Mouse (Mus musculus) CH12.LX (cell line): Measurements from ENCODE around the gene Cand1. TPM values are rescaled to one million over a fixed set of nuclear protein-coding genes. Genes with fewer than 3 reads are reported as not detected.

Source experiments
- DNase-seq: peaks from one replicate; pipeline ENCODE4 v3.0.0-alpha.2; 2013; ENCODE audit errors: extremely low read depth
- H3K27ac ChIP-seq: 2 replicates; pipeline ENCODE4 v1.5.1; 2012; ENCODE audit warnings: low read depth, mild to moderate bottlenecking, control low read depth, moderate library complexity; ENCODE audit not compliant: insufficient read depth
- H3K27me3 ChIP-seq: replicated peaks from 2 replicates; pipeline ENCODE3; 2012; ENCODE audit warnings: inconsistent platforms
- H3K36me3 ChIP-seq, 2 experiments: replicated peaks in 1 of 2; 2 replicates each; pipeline versions ENCODE3 to v1.6.1; 2012; ENCODE audit warnings: inconsistent platforms in 1 of 2, low read length in 1 of 2, mild to moderate bottlenecking in 1 of 2, mixed read lengths in 1 of 2, moderate library complexity in 1 of 2; ENCODE audit not compliant: control insufficient read depth in 1 of 2, insufficient read depth in 1 of 2
- H3K4me1 ChIP-seq, 2 experiments: 2 replicates each; pipeline ENCODE4 v1.6.1; 2012; ENCODE audit warnings: inconsistent platforms in 1 of 2, moderate library complexity in 1 of 2; ENCODE audit not compliant: insufficient read depth in 2 of 2, control insufficient read depth in 1 of 2
- H3K4me2 ChIP-seq: 2 replicates; pipeline ENCODE4 v1.6.1; 2012; ENCODE audit warnings: low read depth, mild to moderate bottlenecking, control low read depth; ENCODE audit not compliant: poor library complexity, insufficient read depth, severe bottlenecking
- H3K4me3 ChIP-seq, 3 experiments: fragments of 150-350 bp in 1 of 3; sonication (generic) in 1 of 3; replicated peaks in 1 of 3; 2 replicates each; pipeline versions ENCODE3 to v1.5.1; 2011 to 2012; ENCODE audit warnings: low read depth in 2 of 3, low read length in 2 of 3, mild to moderate bottlenecking in 2 of 3, moderate library complexity in 2 of 3, control low read depth in 1 of 3, improper control_type of control experiment in 1 of 3, inconsistent platforms in 1 of 3, mixed read lengths in 1 of 3; ENCODE audit not compliant: poor library complexity in 1 of 3
- H3K79me2 ChIP-seq: replicated peaks from 2 replicates; pipeline ENCODE4 v1.6.1; 2012; ENCODE audit warnings: mild to moderate bottlenecking, moderate library complexity; ENCODE audit not compliant: control insufficient read depth, poor library complexity, insufficient read depth, severe bottlenecking; ENCODE audit errors: extremely low read depth
- H3K9ac ChIP-seq: 2 replicates; pipeline ENCODE4 v1.6.1; 2012; ENCODE audit warnings: low read depth, mild to moderate bottlenecking, control low read depth, moderate library complexity; ENCODE audit not compliant: insufficient read depth
- H3K9me3 ChIP-seq: replicated peaks from 2 replicates; pipeline ENCODE3; 2012; ENCODE audit warnings: low read length, inconsistent platforms, mixed read lengths
- ELF1 ChIP-seq: IDR thresholded peaks from 2 replicates; pipeline ENCODE4 v1.6.1; 2014; ENCODE audit warnings: low read depth, mild to moderate bottlenecking, inconsistent platforms, low read length, improper control_type of control experiment
- ETS1 ChIP-seq: conservative IDR thresholded peaks from 2 replicates; pipeline ENCODE4 v1.6.1; 2012; ENCODE audit warnings: low read depth, mild to moderate bottlenecking, inconsistent platforms, low read length, improper control_type of control experiment, moderate library complexity
- GABPA ChIP-seq: IDR thresholded peaks from 2 replicates; pipeline ENCODE4 v1.6.1; 2012; ENCODE audit warnings: low read depth, low read length, improper control_type of control experiment, inconsistent platforms; ENCODE audit not compliant: insufficient replicate concordance
- IRF4 ChIP-seq: IDR thresholded peaks from 2 replicates; pipeline ENCODE4 v1.6.1; 2014; ENCODE audit warnings: low read depth, mild to moderate bottlenecking, inconsistent platforms, low read length, improper control_type of control experiment
- KAT2A ChIP-seq: IDR thresholded peaks from 2 replicates; pipeline ENCODE4 v1.6.1; 2012; ENCODE audit warnings: low read length, improper control_type of control experiment, inconsistent platforms; ENCODE audit not compliant: insufficient replicate concordance
- MAX ChIP-seq: IDR thresholded peaks from 2 replicates; pipeline ENCODE4 v1.6.1; 2011; ENCODE audit warnings: low read length, improper control_type of control experiment
- MEF2A ChIP-seq: IDR thresholded peaks from 2 replicates; pipeline ENCODE4 v1.6.1; 2014; ENCODE audit warnings: low read depth, mild to moderate bottlenecking, inconsistent platforms, low read length, improper control_type of control experiment, borderline replicate concordance
- NELFE ChIP-seq: IDR thresholded peaks from 2 replicates; pipeline ENCODE4 v1.6.1; 2011; ENCODE audit warnings: low read depth, low read length, improper control_type of control experiment
- PAX5 ChIP-seq: IDR thresholded peaks from 2 replicates; pipeline ENCODE4 v1.6.1; 2012; ENCODE audit warnings: low read length, inconsistent platforms, mixed read lengths
- POLR2A ChIP-seq: IDR thresholded peaks from 2 replicates; pipeline ENCODE4 v1.6.1; 2011; ENCODE audit warnings: low read depth, mild to moderate bottlenecking, improper control_type of control experiment, low read length
- POLR2AphosphoS2 ChIP-seq: IDR thresholded peaks from 2 replicates; pipeline ENCODE4 v1.6.1; 2011; ENCODE audit warnings: low read depth, low read length, improper control_type of control experiment
- TCF12 ChIP-seq: IDR thresholded peaks from 2 replicates; pipeline ENCODE4 v1.6.1; 2014; ENCODE audit warnings: low read depth, mild to moderate bottlenecking, inconsistent platforms, low read length, improper control_type of control experiment
- UBTF ChIP-seq: IDR thresholded peaks from 2 replicates; pipeline ENCODE4 v1.6.1; 2012; ENCODE audit warnings: low read depth, mild to moderate bottlenecking, inconsistent platforms, low read length, improper control_type of control experiment, moderate library complexity
- ZKSCAN1 ChIP-seq: IDR thresholded peaks from 2 replicates; pipeline ENCODE4 v1.6.1; 2012; ENCODE audit warnings: low read depth, inconsistent platforms, low read length, improper control_type of control experiment, borderline replicate concordance
- ZNF384 ChIP-seq: IDR thresholded peaks from 2 replicates; pipeline ENCODE4 v1.6.1; 2012; ENCODE audit warnings: low read depth, low read length, improper control_type of control experiment, inconsistent platforms
- dilution Hi-C: fragments of 300-500 bp; cut with MboI; formaldehyde crosslinking; loops from 2 replicates; pipeline ENCODE4 v1.14.3; 2020; ENCODE audit warnings: low sequenced_read_pairs; ENCODE audit not compliant: extremely low pct_unique_long_range_greater_than_20kb, extremely low pct_ligation_motif_present
- in situ Hi-C: fragments of 300-500 bp; cut with MboI; formaldehyde crosslinking; loops from 3 replicates; pipeline ENCODE4 v1.14.3; 2019; ENCODE audit warnings: low sequenced_read_pairs, low pct_ligation_motif_present, low pct_unique_long_range_greater_than_20kb, mixed read lengths
- polyA plus RNA-seq: library from polyadenylated mRNA; unstranded; fragments of >175 nt; gene quantifications from 2 replicates; pipeline ENCODE4 v1.2.1, GENCODE M21; 2012; ENCODE audit warnings: low read depth; ENCODE audit not compliant: insufficient read length
- total RNA-seq, 2 experiments: library from RNA; depleted of rRNA; stranded (reverse); fragments of 300-350 nt in 1 of 2; fragments of >200 nt in 1 of 2; gene quantifications; 2 replicates each; pipeline ENCODE4 v1.2.3; 2012 to 2014

Cand1 gene
- total and polyA plus RNA-seq, 3 experiments = 71.2 to 126 (median 97.5) TPM

DNA sequence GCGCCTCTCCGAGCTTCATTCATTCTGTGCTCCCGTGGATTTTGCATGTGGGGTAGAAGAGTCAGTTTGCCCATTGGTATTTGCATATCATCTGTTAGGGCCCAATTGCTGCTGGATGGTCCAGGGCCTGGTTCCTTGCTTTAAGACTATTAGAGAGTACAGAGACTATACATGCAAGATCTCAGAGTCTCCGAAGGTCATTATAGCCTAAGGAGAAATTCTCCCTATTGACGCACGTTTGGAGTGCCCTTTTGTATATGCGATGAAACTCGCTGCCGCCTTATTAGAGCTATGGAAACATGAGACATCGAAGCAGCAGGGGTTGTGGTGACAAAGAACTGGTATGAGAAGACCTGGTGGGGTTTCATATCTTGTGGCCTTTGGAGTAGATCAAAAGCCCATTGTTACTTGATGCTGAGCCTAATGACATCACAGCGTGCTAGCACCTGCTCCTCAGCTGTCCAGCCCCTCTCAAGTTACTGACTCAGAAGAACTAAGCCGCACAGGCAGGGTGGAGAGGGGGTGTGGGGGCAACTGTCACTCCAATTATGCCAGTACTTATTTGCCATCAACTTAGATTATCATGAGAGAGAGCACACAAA is 30.6 kb upstream of the Cand1 start:
- Histone ChIP-seq H3K4me3 (no peak overlapping the region), H3K27me3 (no peaks in the 10 kb centered on the region), H3K36me3 (no peaks in the 10 kb centered on the region), H3K9me3 (peaks cover 3% of the 10 kb centered on the region)
- DNase-seq = no peak
- in situ Hi-C loops = no loop called here
- no peak for TF ChIP-seq MEF2A
- no peak for TF ChIP-seq POLR2A
- no peak for TF ChIP-seq TCF12
- no peak for TF ChIP-seq ZNF384
- TF ChIP-seq NELFE = no peak
- TF ChIP-seq, all 38 proteins: peak for 0
- no peak overlapping the region for H3K9ac ChIP-seq
- no peaks in the 10 kb centered on the region for H3K79me2 ChIP-seq
- no peak overlapping the region for H3K4me2 ChIP-seq
- H3K4me1 ChIP-seq = peaks cover 0 to 8% of the 10 kb centered on the region in 2 experiments; a peak in 1 of 4 replicates
- dilution Hi-C loops = no loop called here
- no peak overlapping the region for H3K27ac ChIP-seq

GRCm38 (mm10) chr10:119264761-119265160 is 24.9 kb upstream of the Cand1 start:
- peaks cover 0 to 3% of the 10 kb centered on the region in 2 experiments; a peak in 1 of 4 replicates for H3K4me1 ChIP-seq
- no peaks in the 10 kb centered on the region for H3K79me2 ChIP-seq
- DNase-seq = no peak
- H3K4me3 ChIP-seq = no peak overlapping the region
- in situ Hi-C loops (no loop called here), dilution Hi-C loops (no loop called here)
- no peak overlapping the region for H3K4me2 ChIP-seq
- H3K27ac ChIP-seq = no peak overlapping the region
- no peak overlapping the region for H3K9ac ChIP-seq
- no peaks in the 10 kb centered on the region for H3K27me3 ChIP-seq
- TF ChIP-seq ZKSCAN1 (no peak), POLR2AphosphoS2 (no peak)
- no peaks in the 10 kb centered on the region for H3K36me3 ChIP-seq
- peaks cover 5% of the 10 kb centered on the region for H3K9me3 ChIP-seq

GRCm38 (mm10) chr10:119262821-119263220 is 23.0 kb upstream of the Cand1 start:
- Histone ChIP-seq H3K4me2 (no peak overlapping the region), H3K9ac (no peak overlapping the region), H3K4me1 (no peaks in the 10 kb centered on the region), H3K36me3 (no peaks in the 10 kb centered on the region), H3K9me3 (peaks cover 5% of the 10 kb centered on the region), H3K27ac (no peak overlapping the region), H3K4me3 (no peak overlapping the region), H3K79me2 (no peaks in the 10 kb centered on the region), H3K27me3 (no peaks in the 10 kb centered on the region)
- DNase-seq = no peak
- TF ChIP-seq MAX (no peak), KAT2A (no peak), GABPA (no peak), PAX5 (no peak), NELFE (no peak), UBTF (no peak), IRF4 (no peak), ELF1 (no peak), ETS1 (no peak), TCF12 (no peak)
- in situ Hi-C loops (no loop called here), dilution Hi-C loops (no loop called here)
